Mouse (Mus musculus): ENCODE measurements at regions not wholly inside any gene's neighbourhood (a gene's known extent, or its start where the extent isn't known, plus 50 kb on each side); places are given as distances from the start of the nearest gene placed in this dataset.

- H3K4me3 ChIP-seq (ENCODE audit: low read depth, low read length), result no peak overlapping the region
- H3K9me3 ChIP-seq (ENCODE audit: control insufficient read depth, low read length), result no peaks in the 10 kb centered on the region
- 0 out of 2 replicates have a peak, but pooled peaks cover 3% of the 10 kb centered on the region for H3K4me1 ChIP-seq (ENCODE audit: control insufficient read depth, insufficient read depth, low read length)
- no peak overlapping the region for H3K4me2 ChIP-seq (ENCODE audit: low read depth, low read length)
- 19% methylated on average over 8 of the region's 8 CpGs for WGBS
- ATAC-seq (ENCODE audit: low read depth) (peak; percentile 74; the same call in 1 of the 2 replicates), DNase-seq (ENCODE audit: low spot score) (peak; percentile 68)
- no peaks in the 10 kb centered on the region for H3K36me3 ChIP-seq (ENCODE audit: control insufficient read depth, insufficient read depth, low read length)
- no peak overlapping the region for H3K9ac ChIP-seq (ENCODE audit: low read depth, low read length)
- peak overlapping the region; percentile 39; the same call in 1 of the 2 replicates for H3K27ac ChIP-seq (replicated peaks; ENCODE audit: low read depth, low read length)
- H3K27me3 ChIP-seq (replicated peaks; ENCODE audit: control insufficient read depth, insufficient read depth, low read length), result no peaks in the 10 kb centered on the region
These were observed 346.1 kb upstream of the Rgmb start for GRCm38 (mm10) chr17:16176782-16177510.

- Histone ChIP-seq H3K27ac (replicated peaks; ENCODE audit: low read depth, low read length) (no peak overlapping the region), H3K4me3 (ENCODE audit: low read depth, low read length) (no peak overlapping the region), H3K9ac (ENCODE audit: low read depth, low read length) (no peak overlapping the region), H3K4me2 (ENCODE audit: low read depth, low read length) (no peak overlapping the region), H3K9me3 (ENCODE audit: control insufficient read depth, low read length) (no peaks in the 10 kb centered on the region), H3K36me3 (ENCODE audit: control insufficient read depth, insufficient read depth, low read length) (no peaks in the 10 kb centered on the region), H3K27me3 (replicated peaks; ENCODE audit: control insufficient read depth, insufficient read depth, low read length) (no peaks in the 10 kb centered on the region), H3K4me1 (ENCODE audit: control insufficient read depth, insufficient read depth, low read length) (0 out of 2 replicates have a peak, but pooled peaks cover 3% of the 10 kb centered on the region)
- WGBS, result 51% methylated on average over 3 of the region's 3 CpGs
- ATAC-seq (ENCODE audit: low read depth), result 0 out of 2 replicates have a peak, but pooled peaks have one; percentile 47
- peak; percentile 28 for DNase-seq (ENCODE audit: low spot score)
These were observed 342.8 kb upstream of the Rgmb start for GRCm38 (mm10) chr17:16173568-16174105.

- Histone ChIP-seq H3K4me1 (ENCODE audit: control insufficient read depth, insufficient read depth, low read length) (no peaks in the 10 kb centered on the region), H3K27ac (replicated peaks; ENCODE audit: low read depth, low read length) (no peak overlapping the region), H3K9ac (ENCODE audit: low read depth, low read length) (no peak overlapping the region), H3K4me2 (ENCODE audit: low read depth, low read length) (no peak overlapping the region), H3K36me3 (ENCODE audit: control insufficient read depth, insufficient read depth, low read length) (no peaks in the 10 kb centered on the region), H3K27me3 (replicated peaks; ENCODE audit: control insufficient read depth, insufficient read depth, low read length) (no peaks in the 10 kb centered on the region), H3K4me3 (ENCODE audit: low read depth, low read length) (no peak overlapping the region), H3K9me3 (ENCODE audit: control insufficient read depth, low read length) (no peaks in the 10 kb centered on the region)
- DNase-seq (ENCODE audit: low spot score) (no peak), ATAC-seq (ENCODE audit: low read depth) (no peak)
- WGBS, result 65% methylated on average over 2 of the region's 2 CpGs
These were observed 335.9 kb upstream of the Rgmb start for GRCm38 (mm10) chr17:16166731-16167130.

- no peak overlapping the region for H3K9ac ChIP-seq (ENCODE audit: low read depth, low read length)
- ATAC-seq (ENCODE audit: low read depth), result no peak
- no peak overlapping the region for H3K4me3 ChIP-seq (ENCODE audit: low read depth, low read length)
- H3K27ac ChIP-seq (replicated peaks; ENCODE audit: low read depth, low read length), result peak overlapping the region; percentile 44; the same call in 1 of the 2 replicates
- no peak for DNase-seq (ENCODE audit: low spot score)
- 0 out of 2 replicates have a peak, but pooled peaks cover 7% of the 10 kb centered on the region for H3K4me1 ChIP-seq (ENCODE audit: control insufficient read depth, insufficient read depth, low read length)
- WGBS, result 46% methylated on average over 3 of the region's 3 CpGs
- H3K27me3 ChIP-seq (replicated peaks; ENCODE audit: control insufficient read depth, insufficient read depth, low read length), result no peaks in the 10 kb centered on the region
- H3K4me2 ChIP-seq (ENCODE audit: low read depth, low read length), result no peak overlapping the region
- no peaks in the 10 kb centered on the region for H3K9me3 ChIP-seq (ENCODE audit: control insufficient read depth, low read length)
- H3K36me3 ChIP-seq (ENCODE audit: control insufficient read depth, insufficient read depth, low read length), result no peaks in the 10 kb centered on the region
These were observed 327.3 kb upstream of the Rgmb start for GRCm38 (mm10) chr17:16158119-16158518.

- WGBS, result 22% methylated on average over 6 of the region's 6 CpGs
- Histone ChIP-seq H3K27me3 (replicated peaks; ENCODE audit: control insufficient read depth, insufficient read depth, low read length) (no peaks in the 10 kb centered on the region), H3K4me1 (ENCODE audit: control insufficient read depth, insufficient read depth, low read length) (0 out of 2 replicates have a peak, but pooled peaks cover 7% of the 10 kb centered on the region), H3K36me3 (ENCODE audit: control insufficient read depth, insufficient read depth, low read length) (no peaks in the 10 kb centered on the region), H3K4me3 (ENCODE audit: low read depth, low read length) (no peak overlapping the region), H3K27ac (replicated peaks; ENCODE audit: low read depth, low read length) (peak overlapping the region; percentile 44; the same call in 1 of the 2 replicates), H3K9ac (ENCODE audit: low read depth, low read length) (no peak overlapping the region), H3K4me2 (ENCODE audit: low read depth, low read length) (no peak overlapping the region), H3K9me3 (ENCODE audit: control insufficient read depth, low read length) (no peaks in the 10 kb centered on the region)
- ATAC-seq (ENCODE audit: low read depth) (peak; percentile 78; the same call in 1 of the 2 replicates), DNase-seq (ENCODE audit: low spot score) (peak; percentile 88)
These were observed 326.9 kb upstream of the Rgmb start for GRCm38 (mm10) chr17:16157711-16158110.

GRCm38 (mm10) chr17:16157135-16157534 is 326.3 kb upstream of the Rgmb start:
- Histone ChIP-seq H3K36me3 (ENCODE audit: control insufficient read depth, insufficient read depth, low read length) (no peaks in the 10 kb centered on the region), H3K27ac (replicated peaks; ENCODE audit: low read depth, low read length) (no peak overlapping the region)

GRCm38 (mm10) chr17:16156596-16156995 is 325.8 kb upstream of the Rgmb start:
- H3K9ac ChIP-seq (ENCODE audit: low read depth, low read length), result no peak overlapping the region
- 79% methylated on average over 3 of the region's 3 CpGs for WGBS
- no peaks in the 10 kb centered on the region for H3K9me3 ChIP-seq (ENCODE audit: control insufficient read depth, low read length)
- 0 out of 2 replicates have a peak, but pooled peaks cover 7% of the 10 kb centered on the region for H3K4me1 ChIP-seq (ENCODE audit: control insufficient read depth, insufficient read depth, low read length)
- H3K36me3 ChIP-seq (ENCODE audit: control insufficient read depth, insufficient read depth, low read length), result no peaks in the 10 kb centered on the region
- H3K4me3 ChIP-seq (ENCODE audit: low read depth, low read length), result no peak overlapping the region
- ATAC-seq (ENCODE audit: low read depth) (no peak), DNase-seq (ENCODE audit: low spot score) (no peak)
- H3K27ac ChIP-seq (replicated peaks; ENCODE audit: low read depth, low read length), result no peak overlapping the region
- H3K4me2 ChIP-seq (ENCODE audit: low read depth, low read length), result no peak overlapping the region
- H3K27me3 ChIP-seq (replicated peaks; ENCODE audit: control insufficient read depth, insufficient read depth, low read length), result no peaks in the 10 kb centered on the region

More at GRCm38 (mm10) chr17:16157135-16157534, 326.3 kb upstream of the Rgmb start:
- H3K4me2 ChIP-seq (ENCODE audit: low read depth, low read length), result no peak overlapping the region
- H3K9ac ChIP-seq (ENCODE audit: low read depth, low read length), result no peak overlapping the region
- ATAC-seq (ENCODE audit: low read depth), result no peak
- 0 out of 2 replicates have a peak, but pooled peaks cover 7% of the 10 kb centered on the region for H3K4me1 ChIP-seq (ENCODE audit: control insufficient read depth, insufficient read depth, low read length)
- no peak overlapping the region for H3K4me3 ChIP-seq (ENCODE audit: low read depth, low read length)
- H3K9me3 ChIP-seq (ENCODE audit: control insufficient read depth, low read length), result no peaks in the 10 kb centered on the region
- DNase-seq (ENCODE audit: low spot score), result peak; percentile 4
- WGBS, result 47% methylated on average over 5 of the region's 5 CpGs
- no peaks in the 10 kb centered on the region for H3K27me3 ChIP-seq (replicated peaks; ENCODE audit: control insufficient read depth, insufficient read depth, low read length)

- no peak for ATAC-seq (ENCODE audit: low read depth)
These were observed 324.7 kb upstream of the Rgmb start for GRCm38 (mm10) chr17:16155587-16155986.

More at GRCm38 (mm10) chr17:16155587-16155986, 324.7 kb upstream of the Rgmb start:
- Histone ChIP-seq H3K9me3 (ENCODE audit: control insufficient read depth, low read length) (no peaks in the 10 kb centered on the region), H3K4me1 (ENCODE audit: control insufficient read depth, insufficient read depth, low read length) (0 out of 2 replicates have a peak, but pooled peaks cover 7% of the 10 kb centered on the region), H3K36me3 (ENCODE audit: control insufficient read depth, insufficient read depth, low read length) (no peaks in the 10 kb centered on the region), H3K4me2 (ENCODE audit: low read depth, low read length) (no peak overlapping the region), H3K27ac (replicated peaks; ENCODE audit: low read depth, low read length) (no peak overlapping the region), H3K4me3 (ENCODE audit: low read depth, low read length) (no peak overlapping the region), H3K27me3 (replicated peaks; ENCODE audit: control insufficient read depth, insufficient read depth, low read length) (no peaks in the 10 kb centered on the region), H3K9ac (ENCODE audit: low read depth, low read length) (no peak overlapping the region)
- WGBS, result 67% methylated on average over 3 of the region's 3 CpGs
- peak; percentile 6 for DNase-seq (ENCODE audit: low spot score)

All from embryonic facial prominence, embryonic 14.5 days (tissue).